Comparison of ENCODE assay signal across 8 mouse cellular contexts in the genomic region with DNA sequence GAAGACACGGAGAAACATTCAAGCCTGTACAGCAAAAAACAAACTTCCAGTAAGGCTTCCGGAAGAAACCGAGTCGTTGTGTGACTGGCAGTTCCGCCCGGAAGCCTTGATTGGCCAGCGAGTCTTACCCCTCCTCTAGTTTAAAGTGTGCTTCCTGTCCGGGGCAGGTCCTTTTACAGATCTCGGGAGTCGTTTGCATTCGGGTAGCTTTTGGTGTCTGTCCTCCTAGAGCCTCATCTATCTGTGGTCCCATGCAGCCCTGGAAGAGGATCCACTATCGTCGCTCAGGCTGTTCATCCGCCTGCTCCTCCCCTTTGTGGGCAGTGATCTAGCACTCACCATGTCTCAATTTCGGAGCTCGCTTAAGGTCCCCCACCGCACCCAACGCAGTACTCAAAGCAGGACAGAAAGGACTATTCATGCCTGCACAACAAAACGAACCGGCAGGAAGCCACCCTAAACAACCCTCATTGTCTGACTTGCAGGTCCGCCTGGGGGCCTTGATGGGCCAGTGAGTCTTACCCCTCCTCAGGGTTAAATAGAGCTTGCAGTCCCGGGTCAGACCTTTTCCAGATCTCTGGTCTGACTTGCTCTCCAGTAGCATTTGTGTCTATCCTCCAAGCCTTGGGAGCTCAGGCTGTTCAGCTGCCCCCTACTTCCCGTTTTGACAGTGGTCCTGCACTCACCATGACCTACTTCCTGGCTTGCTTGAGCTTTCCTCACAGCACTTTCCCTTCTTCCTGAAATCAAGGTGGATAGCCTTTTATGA. TPM values are rescaled to one million over a fixed set of nuclear protein-coding genes. Genes with fewer than 3 reads are reported as not detected.
A peak's percentile ranks its signal among the peaks of the same experiment; 100 is the strongest.
DNase-seq lines count a peak whose midpoint lies in the region; ATAC-seq and TF ChIP-seq lines count a peak whose summit lies in the region.

Gene Zfp825 (minus strand): TSS at position 82 of the 769 bp plus-strand sequence.

- H3K27me3 ChIP-seq in C2C12 (ENCODE audit: control insufficient read depth, insufficient read depth, insufficient read length) (no peaks in the 10 kb centered on the region), myocyte (ENCODE audit: control insufficient read depth, insufficient read depth, insufficient read length) (no peaks in the 10 kb centered on the region)
- H3K27me3 ChIP-seq in erythroblast, embryonic 14.5 days (ENCODE audit: control insufficient read depth) = no peaks in the 10 kb centered on the region
- no peaks in the 10 kb centered on the region for H3K27me3 ChIP-seq in heart, embryonic 11.5 days (ENCODE audit: control insufficient read depth, insufficient read depth, low read length)
- H3K27me3 ChIP-seq in kidney, embryonic 16.5 days (ENCODE audit: insufficient read depth, low read length) = no peaks in the 10 kb centered on the region
- no peaks in the 10 kb centered on the region for H3K27me3 ChIP-seq in liver, adult 2 months (ENCODE audit: control insufficient read depth, insufficient read depth, low read length)
- H3K27me3 ChIP-seq in splenic B cell, adult 2 months (ENCODE audit: control insufficient read depth, insufficient read depth, low read length, poor library complexity, severe bottlenecking) = no peaks in the 10 kb centered on the region

- no peak for TF ChIP-seq CTCF in C2C12 (IDR thresholded peaks at IDR 0.05; ENCODE audit: control insufficient read depth, insufficient read depth, insufficient read length)
- TF ChIP-seq CTCF in brain, embryonic 14.5 days (IDR thresholded peaks at IDR 0.05; ENCODE audit: borderline replicate concordance, extremely low read depth, insufficient read depth, insufficient read length) = no peak
- TF ChIP-seq CTCF in liver, adult 2 months (IDR thresholded peaks at IDR 0.05; ENCODE audit: low read depth, low read length) = no peak

- H3K4me3 ChIP-seq in C2C12 (ENCODE audit: insufficient read depth, poor library complexity, severe bottlenecking) (peak within 1 kb of the TSS; percentile 39), myocyte (peak within 1 kb of the TSS; percentile 70)
- peak within 1 kb of the TSS; percentile 75 for H3K4me3 ChIP-seq in erythroblast, embryonic 14.5 days (replicated peaks)
- H3K4me3 ChIP-seq in heart, embryonic 11.5 days (ENCODE audit: low read depth, low read length) = peak within 1 kb of the TSS; percentile 75
- H3K4me3 ChIP-seq in kidney, embryonic 16.5 days (ENCODE audit: low read length) = peak within 1 kb of the TSS; percentile 68
- H3K4me3 ChIP-seq in liver, adult 2 months (ENCODE audit: insufficient read depth, low read depth, low read length) = peak within 1 kb of the TSS; percentile 67

- peak; percentile 45; the same call in 1 of the 2 replicates for TF ChIP-seq POLR2A in brain, embryonic 14.5 days (IDR thresholded peaks at IDR 0.05; ENCODE audit: borderline replicate concordance, extremely low read depth, insufficient read depth, insufficient read length, poor library complexity, severe bottlenecking)
- peak; percentile 62; the same call in 1 of the 2 replicates for TF ChIP-seq POLR2A in liver, adult 2 months (IDR thresholded peaks at IDR 0.05; ENCODE audit: extremely low read depth, insufficient read depth, low read length)
- peak; percentile 65 for TF ChIP-seq POLR2A in myocyte (IDR thresholded peaks at IDR 0.05; ENCODE audit: insufficient read length, low read depth)

- peak within 1 kb of the TSS; percentile 74 for H3ac ChIP-seq in C2C12 (ENCODE audit: control insufficient read depth, insufficient read length, low read depth)
- H3ac ChIP-seq in myocyte (ENCODE audit: control insufficient read depth, insufficient read length) = peak within 1 kb of the TSS; percentile 18

- no peaks in the 10 kb centered on the region for H3K79me3 ChIP-seq in C2C12 (ENCODE audit: low read depth)

- H3K9ac ChIP-seq in heart, embryonic 11.5 days (ENCODE audit: low read depth, low read length) = peak within 1 kb of the TSS; percentile 84
- peak within 1 kb of the TSS; percentile 87 for H3K9ac ChIP-seq in kidney, embryonic 16.5 days (replicated peaks; ENCODE audit: low read length)
- peak within 1 kb of the TSS; percentile 76 for H3K9ac ChIP-seq in liver, adult 2 months (ENCODE audit: low read depth, low read length)

- H3K79me2 ChIP-seq in C2C12 (ENCODE audit: control insufficient read depth, insufficient read depth) (peaks cover 7% of the 10 kb centered on the region), myocyte (ENCODE audit: control insufficient read depth, insufficient read depth) (no peaks in the 10 kb centered on the region)
- H3K79me2 ChIP-seq in liver, adult 2 months (ENCODE audit: control insufficient read depth, insufficient read depth, low read length) = peaks cover 4% of the 10 kb centered on the region; the same call in 1 of the 2 replicates

- H3K9me3 ChIP-seq in erythroblast, embryonic 14.5 days (ENCODE audit: control insufficient read depth, low read length) = no peaks in the 10 kb centered on the region
- H3K9me3 ChIP-seq in heart, embryonic 11.5 days (replicated peaks; ENCODE audit: control insufficient read depth, low read length) = no peaks in the 10 kb centered on the region
- no peaks in the 10 kb centered on the region for H3K9me3 ChIP-seq in kidney, embryonic 16.5 days (ENCODE audit: low read length)

- H3K36me3 ChIP-seq in C2C12 (ENCODE audit: control insufficient read depth, insufficient read depth) (no peaks in the 10 kb centered on the region), myocyte (ENCODE audit: control insufficient read depth, insufficient read depth) (no peaks in the 10 kb centered on the region)
- no peaks in the 10 kb centered on the region for H3K36me3 ChIP-seq in erythroblast, embryonic 14.5 days (ENCODE audit: control insufficient read depth)
- H3K36me3 ChIP-seq in heart, embryonic 11.5 days (ENCODE audit: control insufficient read depth, insufficient read depth, low read length) = no peaks in the 10 kb centered on the region
- no peaks in the 10 kb centered on the region for H3K36me3 ChIP-seq in kidney, embryonic 16.5 days (ENCODE audit: insufficient read depth, low read length)
- H3K36me3 ChIP-seq in liver, adult 2 months (ENCODE audit: control insufficient read depth, insufficient read depth, low read length) = no peaks in the 10 kb centered on the region
- H3K36me3 ChIP-seq in splenic B cell, adult 2 months (ENCODE audit: control insufficient read depth, insufficient read depth, low read length, poor library complexity, severe bottlenecking) = no peaks in the 10 kb centered on the region

- WGBS in heart, embryonic 11.5 days (ENCODE audit: insufficient replicate concordance) = under 1% methylated on average over 23 of the region's 23 CpGs
- 0% methylated on average over 23 of the region's 23 CpGs for WGBS in kidney, embryonic 16.5 days
- WGBS in liver, adult 2 months = under 1% methylated on average over 23 of the region's 23 CpGs

- peak; percentile 94 for DNase-seq in brain, embryonic 14.5 days (ENCODE audit: low read depth)
- DNase-seq in liver, adult 2 months (ENCODE audit: extremely low read depth, low read depth, low spot score) = peak; percentile 90
- peak; percentile 78 for DNase-seq in splenic B cell, adult 2 months (ENCODE audit: low read depth, low spot score)

- peak within 1 kb of the TSS; percentile 88 for H3K27ac ChIP-seq in heart, embryonic 11.5 days (ENCODE audit: low read depth, low read length)
- H3K27ac ChIP-seq in kidney, embryonic 16.5 days (ENCODE audit: low read length) = peak within 1 kb of the TSS; percentile 93
- peak within 1 kb of the TSS; percentile 72 for H3K27ac ChIP-seq in liver, adult 2 months (replicated peaks; ENCODE audit: insufficient read depth, low read depth, low read length)

- peak within 1 kb of the TSS; percentile 91 for H3K4me2 ChIP-seq in heart, embryonic 11.5 days
- H3K4me2 ChIP-seq in kidney, embryonic 16.5 days (replicated peaks; ENCODE audit: low read depth, low read length) = peak within 1 kb of the TSS; percentile 88
- peak within 1 kb of the TSS; percentile 90 for H3K4me2 ChIP-seq in myocyte (ENCODE audit: low read depth)

- ATAC-seq in heart, embryonic 11.5 days (replicated peaks; ENCODE audit: insufficient number of reproducible peaks, low FRiP score, low TSS enrichment) = peak; percentile 94
- ATAC-seq in kidney, embryonic 16.5 days (ENCODE audit: low FRiP score, low TSS enrichment) = peak; percentile 99

- peaks cover 15% of the 10 kb centered on the region for H3K4me1 ChIP-seq in erythroblast, embryonic 14.5 days (ENCODE audit: control insufficient read depth)
- H3K4me1 ChIP-seq in heart, embryonic 11.5 days (ENCODE audit: control insufficient read depth, insufficient read depth, low read length) = no peaks in the 10 kb centered on the region
- H3K4me1 ChIP-seq in kidney, embryonic 16.5 days (ENCODE audit: insufficient read depth, low read length) = 0 out of 2 replicates have a peak, but pooled peaks cover 2% of the 10 kb centered on the region
- H3K4me1 ChIP-seq in liver, adult 2 months (ENCODE audit: control insufficient read depth, insufficient read depth, low read length) = peaks cover 12% of the 10 kb centered on the region

TF ChIP-seq in C2C12, 6 proteins besides CTCF, POLR2A, EP300 and RAD21:
- TF ChIP-seq CEBPB (IDR thresholded peaks at IDR 0.05; ENCODE audit: low read depth) (no peak), FOSL1 (IDR thresholded peaks at IDR 0.05; ENCODE audit: insufficient read depth, low read length, poor library complexity, severe bottlenecking) (no peak), MAX (IDR thresholded peaks at IDR 0.05) (no peak), USF1 (IDR thresholded peaks at IDR 0.05; ENCODE audit: low read depth) (no peak), MYOD1 (IDR thresholded peaks at IDR 0.05; ENCODE audit: control insufficient read depth, insufficient read length, low read depth) (no peak), MYOG (IDR thresholded peaks at IDR 0.05; ENCODE audit: control insufficient read depth, extremely low read depth, insufficient read length) (no peak)

TF ChIP-seq in myocyte, 11 proteins besides CTCF, POLR2A, EP300 and RAD21:
- TF ChIP-seq CEBPB (IDR thresholded peaks at IDR 0.05; ENCODE audit: insufficient read depth, poor library complexity, severe bottlenecking) = no peak
- peak; percentile 65 for TF ChIP-seq POLR2AphosphoS2 (IDR thresholded peaks at IDR 0.05; ENCODE audit: insufficient read length, low read depth)
TF ChIP-seq in myocyte: peak in this region for 1.

RNA-seq across cellular contexts. Expression of gene Zfp825, which starts in this region (rescaled TPM):
- polyA plus RNA-seq in C2C12 (2012; fragmentation: generic; extraction: Trizol) = 2.5 TPM
- polyA plus RNA-seq in brain, embryonic 14.5 days (2012; rRNA removed) = 5.8 and 7.3 TPM in 2 replicates
- polyA plus RNA-seq in erythroblast, embryonic 14.5 days (2012) = 0.02 and 0.04 TPM in 2 replicates
- polyA plus RNA-seq in heart, embryonic 11.5 days (2014; fragmentation: Nextera tagmentation; extraction: Ambion mirVana) = 15.6 and 17.0 TPM in 2 replicates
- polyA plus RNA-seq in kidney, embryonic 16.5 days (2015; fragmentation: Nextera tagmentation; extraction: Ambion mirVana) = 25.7 and 27.4 TPM in 2 replicates
- total RNA-seq in liver, adult 2 months (2014; rRNA removed) = 11.8 and 19.3 TPM in 2 replicates
- polyA plus RNA-seq in liver, adult 2 months (2012; rRNA removed) = 2.2 and 2.8 TPM in 2 replicates
- polyA plus RNA-seq in myocyte (2012; fragmentation: generic; extraction: Trizol) = 2.8 TPM

Comparison
In these comparisons a context has a peak if more than half of its experiments do, and no peak if none do; other contexts are left out.
1. Peak in every context shown above with its lines: DNase-seq, ATAC-seq, H3K4me3 ChIP-seq and H3K27ac ChIP-seq.